Mouse (Mus musculus): ENCODE measurements around the gene Rnf220.

DNA sequence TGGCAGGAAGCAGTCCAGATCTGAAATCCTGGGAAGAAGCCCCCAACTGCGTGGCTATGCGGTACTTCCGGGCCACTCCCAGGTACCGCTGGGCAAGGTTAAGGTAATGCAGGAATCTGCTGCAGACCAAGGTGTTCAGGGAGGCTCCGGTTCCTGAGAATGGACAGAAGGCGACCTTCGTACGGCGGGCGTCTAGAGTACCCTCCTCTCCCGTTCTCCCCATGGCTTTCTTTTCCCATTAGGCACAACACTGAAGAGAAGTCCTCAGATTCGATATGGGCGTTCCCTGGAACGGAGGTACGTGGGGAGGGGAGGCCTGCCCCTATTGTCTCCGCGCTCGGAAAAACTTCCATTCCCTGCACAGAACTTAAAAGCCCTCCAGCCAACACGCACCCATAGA is 129.5 kb downstream of the Rnf220 start:
- TF ChIP-seq CTCF (conservative IDR thresholded peaks at IDR 0.05; ENCODE audit: low read length) (no peak), POU5F1 (IDR thresholded peaks at IDR 0.05; ENCODE audit: borderline replicate concordance, low read length) (no peak), NANOG (IDR thresholded peaks at IDR 0.05; ENCODE audit: borderline replicate concordance, low read length) (no peak)
